Mouse (Mus musculus) liver, embryonic 16.5 days (tissue): ENCODE results near the gene Cd151. TPM values are rescaled to one million over a fixed set of nuclear protein-coding genes. Genes with fewer than 3 reads are reported as not detected.

Source experiments
- ATAC-seq: fragments of 200-750 bp; cut with Nextera tagmentation; 2 replicates; pipeline ENCODE4 v1.8.0; 2017; ENCODE audit warnings: low read depth, mild to moderate bottlenecking, moderate number of reproducible peaks, moderate library complexity
- H3K27ac ChIP-seq: fragments of 300-500 bp; sonication (generic); 2 replicates; pipeline ENCODE4 v1.5.1; 2014; ENCODE audit warnings: mild to moderate bottlenecking, low read length
- H3K27me3 ChIP-seq: fragments of 300-500 bp; sonication (generic); 2 replicates; pipeline ENCODE4 v1.6.1; 2014; ENCODE audit warnings: low read depth, low read length, mixed read lengths; ENCODE audit not compliant: control insufficient read depth, insufficient read depth
- H3K36me3 ChIP-seq: fragments of 300-500 bp; sonication (generic); 2 replicates; pipeline ENCODE4 v1.6.1; 2014; ENCODE audit warnings: mild to moderate bottlenecking; ENCODE audit not compliant: control insufficient read depth, insufficient read depth
- H3K4me1 ChIP-seq: fragments of 300-500 bp; sonication (generic); 2 replicates; pipeline ENCODE4 v1.6.1; 2014; ENCODE audit warnings: low read depth, low read length, mixed read lengths; ENCODE audit not compliant: control insufficient read depth
- H3K4me2 ChIP-seq: fragments of 300-500 bp; sonication (generic); 2 replicates; pipeline ENCODE4 v1.6.1; 2014; ENCODE audit warnings: low read depth, low read length, mixed read lengths
- H3K4me3 ChIP-seq: fragments of 300-500 bp; sonication (generic); 2 replicates; pipeline ENCODE4 v1.5.1; 2014; ENCODE audit warnings: low read depth, mild to moderate bottlenecking, low read length
- H3K9ac ChIP-seq: fragments of 300-500 bp; sonication (generic); 2 replicates; pipeline ENCODE4 v1.6.1; 2014; ENCODE audit warnings: low read depth, low read length
- H3K9me3 ChIP-seq: fragments of 300-500 bp; sonication (generic); replicated peaks from 2 replicates; pipeline ENCODE4 v1.6.1; 2016; ENCODE audit warnings: low read length; ENCODE audit not compliant: control insufficient read depth
- WGBS: fragments of 180-500 bp; shearing (Covaris S2); extraction: QIAGEN DNeasy Blood & Tissue Kit; methylation state at CpG from one replicate; pipeline ENCODE4 v1.1.7; 2014; ENCODE audit not compliant: insufficient replicate concordance; 5-methylcytosine and 5-hydroxymethylcytosine counted together
- polyA plus RNA-seq: library from polyadenylated mRNA; unstranded; fragments of >200 nt; fragmentation: Nextera tagmentation; extraction: Ambion mirVana; gene quantifications from 2 replicates; pipeline ENCODE4 v1.2.1, GENCODE M21; 2015

Cd151 gene
- polyA plus RNA-seq, 1 experiment from 2014 or later: 6.9 TPM

GRCm38 (mm10) chr7:141474160-141474559, 7.0 kb downstream of the Cd151 start:
- H3K4me2 ChIP-seq: peak overlapping the region; percentile 99
- peaks cover 12% of the 10 kb centered on the region for H3K36me3 ChIP-seq
- H3K4me1 ChIP-seq: peaks cover 50% of the 10 kb centered on the region
- H3K4me3 ChIP-seq: peak overlapping the region; percentile 84
- H3K27me3 ChIP-seq: no peaks in the 10 kb centered on the region
- 6% methylated on average over 5 of the region's 5 CpGs for WGBS
- H3K27ac ChIP-seq: no peak overlapping the region
- H3K9me3 ChIP-seq: no peaks in the 10 kb centered on the region
- ATAC-seq: no peak
- H3K9ac ChIP-seq: peak overlapping the region; percentile 87

DNA sequence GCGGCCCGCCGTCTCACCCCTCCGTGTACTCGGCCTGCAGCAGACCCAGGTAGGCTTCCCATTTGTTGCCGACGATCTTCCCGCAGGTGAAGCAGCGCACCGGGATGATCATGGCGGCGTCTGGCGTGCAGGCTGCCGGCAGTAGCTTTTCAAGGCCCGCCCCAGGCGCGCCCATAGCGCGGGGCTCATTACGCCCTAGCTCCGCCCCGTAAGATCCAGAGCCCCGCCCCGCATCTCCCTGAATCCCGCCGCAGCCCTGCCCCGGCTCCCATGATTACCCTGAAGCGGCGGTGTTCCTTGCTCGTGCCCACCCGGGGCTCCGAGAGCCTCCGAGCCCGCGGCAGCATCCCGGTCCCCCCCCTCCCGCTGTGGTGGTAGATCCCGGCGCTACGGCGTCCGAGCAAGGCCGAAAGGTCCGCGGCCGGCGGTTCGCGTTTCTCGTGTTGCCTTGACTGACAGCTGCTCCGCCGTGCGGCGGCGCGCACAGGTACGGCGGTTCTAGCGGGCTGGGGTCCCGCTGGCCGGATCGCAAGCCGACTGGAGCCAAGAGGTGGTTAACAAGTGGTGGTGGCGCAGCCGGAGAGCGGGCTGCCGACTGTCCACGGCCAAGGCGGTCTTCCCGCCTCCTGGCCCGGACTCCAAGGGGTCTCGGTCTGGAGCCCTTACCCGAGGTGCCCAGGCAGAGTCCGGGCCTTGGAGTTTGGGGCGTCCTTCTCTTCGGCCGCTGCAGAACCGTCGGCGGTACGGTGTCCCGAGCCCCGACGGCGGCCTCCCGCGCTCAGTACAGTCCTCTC, 8.0 kb downstream of the Cd151 start, which contains the start of the genes Polr2l and Tspan4:
Gene Polr2l (minus strand): TSS at position 122 of the 794 bp plus-strand sequence.
Gene Tspan4 (plus strand): TSS at position 230 of the 794 bp plus-strand sequence.
- H3K27me3 ChIP-seq: no peaks in the 10 kb centered on the region
- H3K9me3 ChIP-seq: no peaks in the 10 kb centered on the region
- H3K4me2 ChIP-seq: peak within 1 kb of the TSS; percentile 99
- peaks cover 8% of the 10 kb centered on the region for H3K36me3 ChIP-seq
- H3K9ac ChIP-seq: peak within 1 kb of the TSS; percentile 87
- H3K4me3 ChIP-seq: peak within 1 kb of the TSS; percentile 84
- ATAC-seq: peak; percentile 74
- WGBS: under 1% methylated on average over 86 of the region's 87 CpGs
- peak within 1 kb of the TSS; percentile 92 for H3K27ac ChIP-seq
- peaks cover 46% of the 10 kb centered on the region for H3K4me1 ChIP-seq

GRCm38 (mm10) chr7:141475805-141476158, 8.6 kb downstream of the Cd151 start:
- Histone ChIP-seq H3K27ac (peak overlapping the region; percentile 92), H3K36me3 (peaks cover 7% of the 10 kb centered on the region; the same call in 1 of the 2 replicates), H3K9ac (peak overlapping the region; percentile 87), H3K4me1 (peaks cover 51% of the 10 kb centered on the region), H3K4me3 (peak overlapping the region; percentile 84), H3K27me3 (no peaks in the 10 kb centered on the region), H3K4me2 (peak overlapping the region; percentile 99), H3K9me3 (no peaks in the 10 kb centered on the region)
- under 1% methylated on average over 12 of the region's 12 CpGs for WGBS
- ATAC-seq: no peak

DNA sequence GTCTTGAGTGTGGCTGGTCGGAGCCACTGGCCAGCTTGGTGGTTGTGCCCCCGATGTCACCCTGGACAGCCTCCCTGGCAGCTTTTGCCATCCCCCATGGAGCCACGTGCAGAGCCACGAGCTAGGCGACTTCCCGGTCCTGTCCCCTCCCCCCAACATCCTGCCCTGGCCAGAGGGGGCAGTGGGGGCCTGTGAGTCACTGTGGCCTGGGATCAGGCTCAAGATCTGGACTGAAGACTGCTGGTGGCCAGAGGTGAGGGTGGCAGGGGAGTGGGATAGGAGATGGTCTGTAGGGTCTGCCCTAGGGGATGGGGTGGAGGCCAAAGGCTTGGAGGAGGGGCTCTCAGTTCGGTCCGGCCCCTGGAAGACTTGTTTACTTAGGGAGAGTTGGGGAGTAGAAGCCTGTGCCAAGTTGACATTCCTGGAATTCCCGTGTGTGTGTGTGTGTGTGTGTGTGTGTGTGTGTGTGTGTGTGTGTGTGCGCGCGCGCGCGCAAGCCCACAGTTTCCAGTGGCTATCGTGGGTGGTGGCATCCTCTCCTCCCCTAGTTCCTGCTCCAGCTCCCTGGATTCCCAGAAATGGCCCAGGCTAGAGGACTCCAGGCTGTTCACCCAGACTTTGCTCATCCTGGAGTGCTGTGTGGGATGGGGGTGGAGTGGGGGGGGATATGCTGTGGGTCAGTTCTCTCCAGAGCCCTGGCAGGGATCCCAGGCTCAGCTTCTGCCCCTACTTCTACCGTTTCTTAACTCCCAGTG, 9.2 kb downstream of the Cd151 start:
- H3K4me2 ChIP-seq: peak overlapping the region; percentile 99
- H3K27ac ChIP-seq: peak overlapping the region; percentile 92
- H3K4me3 ChIP-seq: peak overlapping the region; percentile 84
- WGBS: 0% methylated on average over 13 of the region's 17 CpGs
- H3K4me1 ChIP-seq: peaks cover 57% of the 10 kb centered on the region
- H3K9ac ChIP-seq: peak overlapping the region; percentile 87
- H3K27me3 ChIP-seq: peaks cover 6% of the 10 kb centered on the region
- H3K36me3 ChIP-seq: peaks cover 3% of the 10 kb centered on the region; the same call in 1 of the 2 replicates
- peak; percentile 50 for ATAC-seq
- no peaks in the 10 kb centered on the region for H3K9me3 ChIP-seq

GRCm38 (mm10) chr7:141476981-141477370, 9.8 kb downstream of the Cd151 start:
- peak overlapping the region; percentile 34 for H3K9ac ChIP-seq
- H3K27me3 ChIP-seq: peaks cover 12% of the 10 kb centered on the region
- peak overlapping the region; percentile 92 for H3K27ac ChIP-seq
- H3K9me3 ChIP-seq: no peaks in the 10 kb centered on the region
- ATAC-seq: 0 out of 2 replicates have a peak, but pooled peaks have one; percentile 4
- H3K4me3 ChIP-seq: peak overlapping the region; percentile 84
- H3K4me2 ChIP-seq: peak overlapping the region; percentile 99
- H3K4me1 ChIP-seq: peaks cover 63% of the 10 kb centered on the region
- H3K36me3 ChIP-seq: peaks cover 3% of the 10 kb centered on the region; the same call in 1 of the 2 replicates
- 2% methylated on average over 7 of the region's 7 CpGs for WGBS

GRCm38 (mm10) chr7:141477578-141478269, 10.5 kb downstream of the Cd151 start:
- H3K9ac ChIP-seq: peak overlapping the region; percentile 34; the same call in 1 of the 2 replicates

DNA sequence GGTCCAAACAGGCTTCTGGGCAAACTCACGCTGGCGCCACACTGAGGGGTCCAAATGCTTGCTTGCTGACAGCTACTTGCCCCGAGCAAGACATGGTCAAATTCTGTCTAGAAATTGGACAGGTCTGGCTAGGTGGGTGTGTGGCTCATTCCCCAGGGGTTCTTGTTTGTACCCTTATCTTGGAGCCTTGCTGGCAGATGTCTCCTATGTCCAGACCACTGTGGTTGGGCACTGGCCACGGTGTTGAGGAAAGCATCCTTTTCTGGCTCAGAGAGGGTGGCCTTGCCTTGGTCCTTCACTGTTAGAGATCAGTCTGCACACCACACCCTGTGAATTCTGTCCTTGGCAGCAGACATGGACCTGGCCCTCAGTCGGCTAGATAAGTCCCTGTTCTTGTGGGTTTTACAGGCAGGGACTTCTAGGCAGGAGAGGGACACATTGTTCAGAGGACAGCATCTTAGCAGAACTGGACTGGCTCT, 11.1 kb downstream of the Cd151 start:
- H3K4me3 ChIP-seq: no peak overlapping the region
- no peak overlapping the region for H3K4me2 ChIP-seq
- no peak for ATAC-seq
- H3K27me3 ChIP-seq: peaks cover 24% of the 10 kb centered on the region
- H3K27ac ChIP-seq: 0 out of 2 replicates have a peak overlapping the region, but pooled peaks have one; percentile 12
- peaks cover 68% of the 10 kb centered on the region for H3K4me1 ChIP-seq
- peak overlapping the region; percentile 39 for H3K9ac ChIP-seq
- H3K9me3 ChIP-seq: no peaks in the 10 kb centered on the region
- 16% methylated on average over 5 of the region's 5 CpGs for WGBS
- H3K36me3 ChIP-seq: no peaks in the 10 kb centered on the region

More at GRCm38 (mm10) chr7:141477578-141478269, 10.5 kb downstream of the Cd151 start:
- no peaks in the 10 kb centered on the region for H3K9me3 ChIP-seq
- ATAC-seq: no peak
- H3K27me3 ChIP-seq: peaks cover 19% of the 10 kb centered on the region
- H3K27ac ChIP-seq: peak overlapping the region; percentile 92
- H3K4me3 ChIP-seq: no peak overlapping the region
- WGBS: 23% methylated on average over 4 of the region's 4 CpGs
- peak overlapping the region; percentile 99 for H3K4me2 ChIP-seq
- H3K36me3 ChIP-seq: peaks cover 1% of the 10 kb centered on the region; the same call in 1 of the 2 replicates
- H3K4me1 ChIP-seq: peaks cover 69% of the 10 kb centered on the region

DNA sequence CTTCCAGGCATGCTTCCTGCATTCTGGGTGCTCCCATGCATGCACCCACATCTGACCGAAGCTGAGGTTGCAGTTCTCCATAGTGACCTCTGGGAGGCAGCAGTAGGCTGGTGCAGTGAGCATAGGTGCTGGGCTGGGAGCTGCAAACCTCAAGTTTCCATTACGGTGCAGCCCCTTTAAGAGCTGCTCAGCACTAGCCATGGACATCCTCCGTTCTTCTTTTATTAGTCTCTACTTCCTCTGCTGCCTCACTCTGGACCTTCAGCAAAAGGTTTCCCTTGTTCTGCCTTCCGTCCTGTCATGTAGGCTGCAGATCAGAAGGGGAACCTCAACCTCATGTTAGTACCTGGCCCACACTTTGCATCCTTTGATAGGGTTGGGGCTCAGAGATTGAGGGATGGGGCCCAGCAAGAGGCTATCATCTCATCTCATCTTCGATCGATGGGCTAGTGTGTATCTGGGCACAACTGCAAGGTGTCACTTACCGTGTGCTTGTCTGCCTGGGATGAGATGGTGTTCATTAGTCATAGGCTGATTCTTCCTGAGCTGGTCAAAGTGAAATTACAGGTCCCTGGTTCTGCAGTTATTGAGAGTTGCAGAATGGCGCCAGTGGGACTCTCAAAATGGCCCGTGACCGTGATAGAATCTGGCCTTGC, 13.8 kb downstream of the Cd151 start:
- peak overlapping the region; percentile 55; the same call in 1 of the 2 replicates for H3K4me3 ChIP-seq
- peak overlapping the region; percentile 77 for H3K4me2 ChIP-seq

More for the DNA sequence above, 13.8 kb downstream of the Cd151 start:
- peaks cover 49% of the 10 kb centered on the region for H3K4me1 ChIP-seq
- no peak overlapping the region for H3K9ac ChIP-seq
- H3K9me3 ChIP-seq: no peaks in the 10 kb centered on the region
- H3K27me3 ChIP-seq: peaks cover 26% of the 10 kb centered on the region
- 0 out of 2 replicates have a peak, but pooled peaks cover under 1% of the 10 kb centered on the region for H3K36me3 ChIP-seq
- H3K27ac ChIP-seq: no peak overlapping the region
- WGBS: 5% methylated on average over 10 of the region's 10 CpGs
- ATAC-seq: peak; percentile 40
